Mouse (Mus musculus) bone marrow macrophage, adult 2 months (primary cell): ENCODE measurements around the gene Cul9.

Source experiments
- CTCF ChIP-seq: IDR thresholded peaks from 2 replicates; pipeline ENCODE4 v1.5.1; 2012; ENCODE audit warnings: low read depth, mild to moderate bottlenecking, low read length, moderate library complexity
- POLR2A ChIP-seq: IDR thresholded peaks from 2 replicates; pipeline ENCODE4 v1.6.1; 2012; ENCODE audit warnings: mild to moderate bottlenecking, low read depth, low read length, borderline replicate concordance

DNA sequence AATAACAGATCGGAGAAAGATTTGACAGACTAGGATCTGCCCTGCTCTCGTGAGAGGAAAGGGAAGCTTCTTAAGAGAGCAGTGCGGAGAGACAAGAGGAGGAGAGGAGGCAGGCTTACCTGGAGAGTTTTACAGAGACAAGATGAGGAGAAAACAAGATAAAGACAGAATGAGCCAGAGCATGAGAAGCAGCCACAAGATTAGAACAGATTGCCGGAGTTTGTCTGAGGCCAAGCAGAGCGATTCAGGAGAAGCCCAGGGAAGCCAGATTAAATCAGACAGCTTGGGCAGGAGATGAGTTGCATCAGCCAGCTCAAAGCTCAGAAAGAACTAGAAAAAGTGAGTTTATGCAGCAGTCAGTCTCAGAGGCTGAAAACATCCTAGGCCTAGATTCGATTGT, 42.7 kb upstream of the Cul9 start:
- TF ChIP-seq POLR2A (no peak), CTCF (no peak)
